Mouse (Mus musculus) G1E (cell line): ENCODE data around the gene Uspl1. TPM values are rescaled to one million over a fixed set of nuclear protein-coding genes. Genes with fewer than 3 reads are reported as not detected.

Experiments used
- ATAC-seq: 2 replicates; pipeline ENCODE4 v1.8.0; 2016; ENCODE audit warnings: mild to moderate bottlenecking; ENCODE audit not compliant: insufficient number of reproducible peaks, poor library complexity, low FRiP score, severe bottlenecking; ENCODE audit errors: extremely low read depth
- DNase-seq: peaks from one replicate; pipeline ENCODE4 v3.0.0; 2012; ENCODE audit warnings: low spot score
- H3K27me3 ChIP-seq: 2 replicates; pipeline ENCODE4 v1.6.1; 2012; ENCODE audit warnings: mild to moderate bottlenecking, low read length, inconsistent platforms; ENCODE audit not compliant: insufficient read depth
- H3K36me3 ChIP-seq: replicated peaks from 2 replicates; pipeline ENCODE3; 2012; ENCODE audit warnings: mild to moderate bottlenecking, inconsistent platforms
- H3K4me1 ChIP-seq: 2 replicates; pipeline ENCODE4 v1.6.1; 2012; ENCODE audit warnings: low read depth, low read length, inconsistent platforms, mixed read lengths; ENCODE audit not compliant: insufficient read depth
- H3K4me3 ChIP-seq: 2 replicates; pipeline ENCODE4 v1.5.1; 2012; ENCODE audit warnings: low read depth, mild to moderate bottlenecking, inconsistent platforms, low read length, moderate library complexity, mixed read lengths
- H3K9me3 ChIP-seq: replicated peaks from 2 replicates; pipeline ENCODE4 v1.6.1; 2012; ENCODE audit warnings: inconsistent platforms
- CTCF ChIP-seq: IDR thresholded peaks from 2 replicates; pipeline ENCODE4 v1.5.1; 2012; ENCODE audit warnings: low read depth, low read length, inconsistent platforms, mixed read lengths
- GATA1 ChIP-seq: IDR thresholded peaks from 2 replicates; pipeline ENCODE4 v1.6.1; 2012; ENCODE audit warnings: borderline replicate concordance, low read length, inconsistent platforms, mixed read lengths
- GATA2 ChIP-seq: IDR thresholded peaks from 2 replicates; pipeline ENCODE4 v1.6.1; 2012; ENCODE audit warnings: low read depth, low read length, inconsistent platforms, borderline replicate concordance
- POLR2AphosphoS5 ChIP-seq: IDR thresholded peaks from 2 replicates; pipeline ENCODE4 v1.6.1; 2012; ENCODE audit warnings: low read depth, low read length, inconsistent platforms; ENCODE audit not compliant: insufficient replicate concordance
- TAL1 ChIP-seq: conservative IDR thresholded peaks from 2 replicates; pipeline ENCODE4 v1.6.1; 2012; ENCODE audit warnings: low read depth, low read length, inconsistent platforms, mixed read lengths
- polyA plus RNA-seq: library from polyadenylated mRNA; stranded (reverse); fragments of >175 nt; gene quantifications from 2 replicates; pipeline ENCODE4 v1.2.3, GENCODE M21; 2012
- total RNA-seq, 2 experiments: library from RNA; stranded (forward) in 1 of 2; stranded (reverse) in 1 of 2; fragments of 200-1000 nt in 1 of 2; fragments of >200 nt in 1 of 2; fragmentation: Nextera tagmentation in 1 of 2; gene quantifications; 2 replicates each; pipeline ENCODE4 v1.2.3; 2014 to 2017

Gene Uspl1
- total and polyA plus RNA-seq, 3 experiments: 4.9 to 115 (median 69.2) TPM

- Histone ChIP-seq H3K4me1 (no peaks in the 10 kb centered on the region; the same call in 1 of the 2 replicates), H3K4me3 (no peak overlapping the region), H3K36me3 (no peaks in the 10 kb centered on the region), H3K27me3 (peaks cover 3% of the 10 kb centered on the region; the same call in 1 of the 2 replicates), H3K9me3 (no peaks in the 10 kb centered on the region)
- TF ChIP-seq TAL1 (no peak), GATA2 (no peak), POLR2AphosphoS5 (no peak), CTCF (no peak)
- no peak for DNase-seq
- no peak for ATAC-seq
These were observed 19.3 kb upstream of the Uspl1 start for GRCm38 (mm10) chr5:149164881-149165280.

DNA sequence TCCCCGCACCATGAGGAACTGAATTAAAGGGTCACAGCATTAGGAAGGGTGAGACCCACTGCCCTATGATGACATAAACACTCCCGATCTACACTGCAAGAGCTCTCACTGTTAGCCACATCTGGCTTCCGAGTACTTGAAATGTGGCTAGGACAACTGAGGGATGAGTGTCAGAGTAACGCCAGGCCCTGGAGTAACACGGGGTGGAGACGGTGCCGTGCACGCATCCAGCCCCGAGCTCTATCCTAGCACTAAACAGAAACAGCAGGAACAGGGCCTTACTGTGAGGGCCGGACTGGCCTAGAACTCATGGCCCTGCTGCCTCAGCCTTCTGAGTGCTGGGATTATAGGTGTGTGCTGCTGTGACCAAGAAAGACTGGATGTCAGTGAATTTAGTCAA lies 18.1 kb upstream of the Uspl1 start:
- TF ChIP-seq GATA2 (no peak), GATA1 (no peak), TAL1 (no peak), POLR2AphosphoS5 (no peak), CTCF (no peak)
- Histone ChIP-seq H3K36me3 (no peaks in the 10 kb centered on the region), H3K4me1 (no peaks in the 10 kb centered on the region; the same call in 1 of the 2 replicates), H3K4me3 (no peak overlapping the region), H3K27me3 (no peaks in the 10 kb centered on the region; the same call in 1 of the 2 replicates), H3K9me3 (no peaks in the 10 kb centered on the region)
- DNase-seq (no peak), ATAC-seq (no peak)

GRCm38 (mm10) chr5:149168051-149168450 lies 16.1 kb upstream of the Uspl1 start:
- peaks cover 3% of the 10 kb centered on the region for H3K4me1 ChIP-seq

DNA sequence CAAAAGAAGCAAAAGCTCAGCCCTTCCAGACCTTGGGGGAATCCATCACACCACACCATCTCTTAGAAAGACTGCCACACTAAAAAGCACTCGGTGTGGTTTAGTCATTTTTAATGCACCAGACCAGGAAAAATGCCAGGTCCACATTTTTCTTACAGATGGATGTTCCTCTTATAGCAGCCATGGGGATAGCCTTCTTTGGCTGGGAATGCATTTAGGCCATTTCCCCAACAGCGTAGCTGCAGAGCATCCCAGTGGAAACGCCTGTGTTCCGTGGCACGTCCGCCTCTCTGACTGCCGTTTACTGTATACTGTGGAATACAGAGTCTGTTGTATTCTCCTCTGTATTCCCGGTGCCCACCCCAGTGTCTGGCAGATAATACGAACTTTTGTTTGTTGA lies 15.3 kb upstream of the Uspl1 start:
- TF ChIP-seq GATA1 (no peak), POLR2AphosphoS5 (no peak), GATA2 (no peak), TAL1 (no peak)
- no peaks in the 10 kb centered on the region for H3K36me3 ChIP-seq
- ATAC-seq (no peak), DNase-seq (no peak)
- H3K4me1 ChIP-seq: peaks cover 3% of the 10 kb centered on the region
- no peak overlapping the region for H3K4me3 ChIP-seq
- no peaks in the 10 kb centered on the region for H3K9me3 ChIP-seq
- no peaks in the 10 kb centered on the region; the same call in 1 of the 2 replicates for H3K27me3 ChIP-seq

More at GRCm38 (mm10) chr5:149168051-149168450, 16.1 kb upstream of the Uspl1 start:
- TF ChIP-seq POLR2AphosphoS5: no peak
- no peak for TF ChIP-seq GATA1
- TF ChIP-seq GATA2: no peak
- no peak for TF ChIP-seq CTCF
- ATAC-seq: no peak
- H3K4me3 ChIP-seq: no peak overlapping the region
- no peaks in the 10 kb centered on the region for H3K36me3 ChIP-seq
- no peak for DNase-seq
- no peaks in the 10 kb centered on the region; the same call in 1 of the 2 replicates for H3K27me3 ChIP-seq
- no peaks in the 10 kb centered on the region for H3K9me3 ChIP-seq

DNA sequence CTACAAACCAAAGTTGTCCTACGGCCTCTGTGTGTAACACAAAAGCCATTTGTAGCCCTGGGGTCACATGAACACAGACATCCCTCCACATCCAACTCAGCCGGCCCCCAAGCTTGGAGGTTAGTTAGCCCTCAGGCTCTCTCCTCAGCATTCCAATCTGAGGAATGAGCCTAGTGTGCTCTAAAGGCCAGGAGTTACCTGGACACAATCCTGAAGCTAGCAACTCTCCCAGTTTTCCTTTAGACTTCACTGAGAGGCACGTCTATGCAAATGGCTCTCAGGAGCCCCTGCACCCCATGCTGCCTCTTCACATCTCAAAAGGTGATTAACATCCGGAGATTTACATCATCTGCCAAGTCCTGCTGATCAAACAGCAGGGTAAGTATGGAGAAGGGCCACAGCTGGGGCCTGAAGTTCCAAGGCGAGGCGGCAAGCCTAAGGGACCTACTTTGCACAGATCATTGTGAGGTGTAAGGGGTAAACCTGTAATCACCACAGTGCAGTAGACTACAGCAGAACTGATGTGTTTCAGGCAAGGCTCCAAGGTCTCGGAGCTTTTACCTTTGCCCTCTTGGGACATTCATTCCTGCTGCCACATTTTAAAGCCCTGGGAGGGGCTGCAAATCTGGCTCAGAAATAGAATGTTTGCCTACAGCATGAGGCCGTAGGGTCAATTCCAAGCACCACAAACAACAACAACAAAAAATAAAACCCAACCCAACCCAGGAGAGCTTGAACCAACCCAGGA lies 13.1 kb upstream of the Uspl1 start:
- ATAC-seq (no peak), DNase-seq (no peak)
- peaks cover 3% of the 10 kb centered on the region for H3K4me1 ChIP-seq
- no peak overlapping the region for H3K4me3 ChIP-seq
- H3K27me3 ChIP-seq: no peaks in the 10 kb centered on the region; the same call in 1 of the 2 replicates
- H3K36me3 ChIP-seq: peaks cover 2% of the 10 kb centered on the region
- no peaks in the 10 kb centered on the region for H3K9me3 ChIP-seq
- TF ChIP-seq POLR2AphosphoS5: no peak
- TF ChIP-seq GATA2: no peak
- no peak for TF ChIP-seq CTCF
- no peak for TF ChIP-seq TAL1
- no peak for TF ChIP-seq GATA1

DNA sequence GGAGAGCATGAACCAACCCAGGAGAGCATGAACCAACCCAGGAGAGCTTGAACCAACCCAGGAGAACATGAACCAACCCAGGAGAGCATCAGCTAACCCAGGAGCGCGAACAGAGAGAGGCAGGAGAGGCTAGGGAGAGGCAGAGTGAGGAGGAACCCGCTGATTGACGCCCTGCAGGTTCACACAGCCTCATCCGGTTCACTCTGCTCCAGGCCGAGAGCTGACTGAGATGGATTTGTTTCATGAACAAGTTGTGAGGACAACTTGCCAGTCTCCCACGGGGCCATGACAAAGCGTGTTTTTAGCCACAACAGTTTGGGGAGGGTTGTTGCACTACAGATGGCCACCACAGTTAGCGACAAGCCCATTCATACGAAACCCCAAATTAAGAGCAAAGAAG lies 11.9 kb upstream of the Uspl1 start:
- Histone ChIP-seq H3K4me1 (peaks cover 3% of the 10 kb centered on the region; the same call in 1 of the 2 replicates), H3K36me3 (peaks cover 2% of the 10 kb centered on the region), H3K9me3 (no peaks in the 10 kb centered on the region), H3K27me3 (no peaks in the 10 kb centered on the region; the same call in 1 of the 2 replicates), H3K4me3 (no peak overlapping the region)
- TF ChIP-seq CTCF (no peak), GATA1 (no peak), TAL1 (no peak), GATA2 (no peak), POLR2AphosphoS5 (no peak)
- ATAC-seq: no peak
- DNase-seq: no peak
